Mouse (Mus musculus): Measurements from ENCODE around the gene Mast4.

The Mast4 gene

GRCm38 (mm10) chr13:102894287-102895234, 439.7 kb downstream of the Mast4 start:
- no peak for DNase-seq (ENCODE audit: low read depth, low spot score)

- DNase-seq (ENCODE audit: low read depth, low spot score): no peak
Observed at GRCm38 (mm10) chr13:102892783-102893182, 441.5 kb downstream of the Mast4 start.

DNA sequence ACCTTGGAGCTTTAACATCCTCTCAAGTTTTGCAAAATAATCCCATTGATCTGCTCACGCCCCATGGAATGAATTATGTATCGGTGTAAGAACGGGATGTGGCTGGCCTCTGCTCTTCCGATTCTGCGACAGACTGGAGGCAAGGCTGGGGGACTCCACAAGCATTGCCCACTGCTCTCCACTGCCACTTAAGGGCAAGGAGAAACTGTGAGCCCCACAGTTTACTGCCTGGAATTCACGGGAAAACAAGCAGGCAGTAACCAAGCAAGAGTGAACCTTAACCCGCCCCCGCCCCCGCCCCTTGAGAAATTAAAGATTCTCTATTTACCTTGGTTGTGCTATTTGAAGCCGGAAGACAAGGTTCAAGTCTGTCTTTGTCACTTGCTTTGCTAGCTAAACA, 444.3 kb downstream of the Mast4 start:
- no peak for DNase-seq (ENCODE audit: low read depth, low spot score)

DNA sequence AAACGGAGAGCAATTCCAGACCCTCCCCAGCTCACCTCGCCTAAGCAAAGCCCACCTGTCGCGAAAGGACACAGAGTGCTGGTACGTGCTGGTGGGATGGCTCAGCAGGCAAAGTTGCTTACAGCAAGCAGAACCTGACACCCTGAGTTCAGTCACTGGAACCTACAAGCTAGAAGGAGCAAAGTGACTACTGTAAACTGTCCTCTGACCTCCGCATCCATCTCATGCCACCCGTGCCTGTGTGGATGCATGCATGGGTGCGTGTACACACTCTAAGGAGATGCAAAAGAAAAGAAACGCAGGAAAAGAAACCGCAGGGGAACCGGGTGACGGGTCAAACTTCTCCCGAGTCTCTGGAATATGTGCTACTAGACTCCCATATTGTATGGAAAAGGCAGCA, 444.8 kb downstream of the Mast4 start:
- no peak for DNase-seq (ENCODE audit: low read depth, low spot score)

DNA sequence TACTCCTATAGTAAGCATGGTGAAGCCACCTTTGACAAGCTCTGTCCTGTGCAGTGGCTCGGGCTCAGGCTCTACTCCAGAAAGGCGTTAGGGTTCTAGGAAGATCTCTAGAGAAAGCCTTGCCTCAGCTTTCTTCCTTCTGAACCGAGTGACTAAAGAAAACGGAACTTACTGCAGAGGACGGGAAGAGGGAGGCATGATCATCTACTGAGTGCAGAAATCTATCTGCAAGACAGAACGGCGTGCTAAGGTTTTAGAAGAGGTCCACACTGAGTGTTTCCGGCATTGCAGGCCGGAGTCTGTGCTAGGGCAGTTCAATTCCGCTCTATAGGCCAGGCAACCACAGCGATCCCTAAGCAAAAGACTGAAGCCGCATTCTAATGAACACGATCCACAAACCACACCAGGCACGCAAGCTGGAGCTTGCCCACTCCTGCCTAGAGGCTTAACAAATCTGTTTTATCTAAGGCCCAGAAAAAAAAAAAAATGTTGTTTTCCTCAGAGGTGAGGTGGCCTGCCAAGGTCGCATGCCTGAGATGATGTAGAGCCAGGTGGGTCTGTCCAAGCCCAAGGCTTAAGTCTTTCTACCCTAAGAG, 445.3 kb downstream of the Mast4 start:
- no peak for DNase-seq (ENCODE audit: low read depth, low spot score)

DNA sequence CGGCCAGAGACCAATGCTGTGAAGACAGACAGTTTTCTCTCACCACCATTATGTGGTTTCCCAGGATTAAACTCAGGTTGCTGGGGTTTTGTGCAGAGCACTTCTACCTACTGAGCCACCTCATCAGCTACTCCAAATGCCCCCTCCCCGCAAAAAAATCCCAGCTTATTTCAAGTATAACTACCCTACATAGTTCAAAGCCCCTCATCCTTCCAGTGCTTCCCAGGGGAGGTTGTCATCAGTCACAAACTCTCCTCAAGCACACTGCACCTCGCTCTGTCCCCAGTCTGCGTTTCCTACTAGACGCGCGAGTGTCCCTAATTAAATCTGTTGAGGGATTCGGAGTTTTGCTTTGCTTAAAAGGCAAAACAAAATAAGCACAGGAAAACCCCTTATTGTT, 446.1 kb downstream of the Mast4 start:
- DNase-seq (ENCODE audit: low read depth, low spot score): no peak

DNA sequence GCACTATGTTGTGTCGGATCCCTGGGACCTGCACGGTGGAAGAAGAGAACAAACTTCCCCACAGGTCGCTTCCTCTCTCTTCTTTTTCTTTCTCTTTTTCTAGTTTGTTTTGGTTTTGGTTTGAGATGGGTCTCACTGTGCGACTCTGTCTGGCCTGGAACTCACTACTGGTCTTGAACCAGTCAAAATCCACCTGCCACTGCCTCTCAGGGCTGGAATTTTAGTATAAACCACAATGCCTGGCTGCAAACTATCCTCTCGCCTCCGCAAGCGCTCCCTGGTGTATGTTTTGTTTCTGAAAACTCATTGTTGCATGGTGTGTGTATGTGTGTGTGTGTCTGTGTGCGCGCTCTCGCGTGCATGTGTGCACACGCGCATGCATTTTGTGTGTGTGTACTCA, 446.8 kb downstream of the Mast4 start:
- DNase-seq (ENCODE audit: low read depth, low spot score): no peak

- no peak for DNase-seq (ENCODE audit: low read depth, low spot score)
Observed at GRCm38 (mm10) chr13:102886788-102887187, 447.5 kb downstream of the Mast4 start.

GRCm38 (mm10) chr13:102886147-102886546, 448.1 kb downstream of the Mast4 start:
- DNase-seq (ENCODE audit: low read depth, low spot score): no peak

GRCm38 (mm10) chr13:102880381-102881076, 453.8 kb downstream of the Mast4 start:
- DNase-seq (ENCODE audit: low read depth, low spot score): no peak

- DNase-seq (ENCODE audit: low read depth, low spot score): no peak
Observed at GRCm38 (mm10) chr13:102878631-102879030, 455.7 kb downstream of the Mast4 start.

GRCm38 (mm10) chr13:102877766-102878325, 456.5 kb downstream of the Mast4 start:
- DNase-seq (ENCODE audit: low read depth, low spot score): no peak

GRCm38 (mm10) chr13:102877154-102877553, 457.1 kb downstream of the Mast4 start:
- no peak for DNase-seq (ENCODE audit: low read depth, low spot score)

DNA sequence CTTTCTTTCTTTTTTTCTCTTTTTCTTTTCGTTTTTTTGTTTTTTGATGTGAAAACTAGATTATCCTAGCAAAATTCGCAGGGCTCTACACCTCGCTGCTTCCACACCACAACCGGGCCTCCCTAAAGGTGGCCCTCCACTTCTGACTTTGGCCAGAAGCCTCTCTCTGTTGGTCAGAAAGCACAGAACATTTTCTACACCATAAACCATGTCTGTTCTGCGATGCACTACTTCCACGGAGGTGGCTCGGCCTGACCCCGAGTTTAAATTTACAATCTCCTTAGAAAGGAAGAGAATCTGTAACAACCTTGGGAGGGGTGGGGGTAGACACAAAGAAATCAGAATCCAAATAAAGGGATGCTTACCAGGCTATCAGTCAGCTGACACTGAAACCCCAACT, 458.8 kb downstream of the Mast4 start:
- no peak for DNase-seq (ENCODE audit: low read depth, low spot score)

GRCm38 (mm10) chr13:102875144-102875476, 459.2 kb downstream of the Mast4 start:
- DNase-seq (ENCODE audit: low read depth, low spot score): no peak

GRCm38 (mm10) chr13:102874465-102875143, 459.7 kb downstream of the Mast4 start:
- peak; percentile 52 for DNase-seq (ENCODE audit: low read depth, low spot score)

GRCm38 (mm10) chr13:102873412-102874016, 460.8 kb downstream of the Mast4 start:
- DNase-seq (ENCODE audit: low read depth, low spot score): no peak

- no peak for DNase-seq (ENCODE audit: low read depth, low spot score)
Observed at GRCm38 (mm10) chr13:102871380-102872104, 462.8 kb downstream of the Mast4 start.

DNA sequence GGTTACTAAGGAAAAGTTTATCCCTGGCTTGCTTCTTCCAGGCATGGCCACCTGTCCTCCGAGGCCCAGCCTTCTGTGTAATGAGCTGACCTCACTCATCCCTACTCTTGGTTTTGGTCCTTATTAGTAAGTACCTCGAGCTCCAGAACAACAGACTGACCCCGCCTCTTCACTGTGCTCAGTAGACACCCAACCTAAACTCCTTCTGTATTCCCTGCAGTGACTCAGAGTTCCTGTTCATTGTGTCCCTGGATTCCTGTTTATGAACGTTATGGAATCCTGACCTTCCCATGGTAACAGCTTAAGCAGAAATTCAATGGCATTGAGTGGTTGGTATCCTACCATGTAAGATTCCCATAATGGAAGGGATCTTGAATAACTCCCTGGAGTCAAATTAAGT, 464.8 kb downstream of the Mast4 start:
- no peak for DNase-seq (ENCODE audit: low read depth, low spot score)

GRCm38 (mm10) chr13:102866816-102867215, 467.5 kb downstream of the Mast4 start:
- DNase-seq (ENCODE audit: low read depth, low spot score): no peak
